Mouse (Mus musculus): Measurements from ENCODE around the gene Rbmx. TPM values are rescaled to one million over a fixed set of nuclear protein-coding genes. Genes with fewer than 3 reads are reported as not detected.

Rbmx gene
- total and polyA plus RNA-seq, 2 experiments = 6.2 to 14.6 TPM

- H3K4me1 ChIP-seq (ENCODE audit: control insufficient read depth, insufficient read depth, low read length) = no peaks in the 10 kb centered on the region; the same call in 1 of the 2 replicates
- H3K9ac ChIP-seq (ENCODE audit: low read depth, low read length) = no peak overlapping the region
- no peak for TF ChIP-seq CTCF (IDR thresholded peaks at IDR 0.05; ENCODE audit: low read depth, low read length)
- no peak for TF ChIP-seq POLR2A (IDR thresholded peaks at IDR 0.05; ENCODE audit: extremely low read depth, insufficient read depth, low read length)
- no peak overlapping the region for H3K27ac ChIP-seq (replicated peaks; ENCODE audit: insufficient read depth, low read depth, low read length)
- H3K79me2 ChIP-seq (ENCODE audit: control insufficient read depth, insufficient read depth, low read length) = no peaks in the 10 kb centered on the region
- no peak overlapping the region for H3K4me3 ChIP-seq (ENCODE audit: insufficient read depth, low read depth, low read length)
- H3K27me3 ChIP-seq (ENCODE audit: control insufficient read depth, insufficient read depth, low read length) = no peaks in the 10 kb centered on the region
- no peaks in the 10 kb centered on the region for H3K36me3 ChIP-seq (ENCODE audit: control insufficient read depth, insufficient read depth, low read length)
- DNase-seq (ENCODE audit: extremely low read depth, low read depth, low spot score) = no peak
These were observed 55.3 kb downstream of the Rbmx start for GRCm38 (mm10) chrX:57337582-57337981.

DNA sequence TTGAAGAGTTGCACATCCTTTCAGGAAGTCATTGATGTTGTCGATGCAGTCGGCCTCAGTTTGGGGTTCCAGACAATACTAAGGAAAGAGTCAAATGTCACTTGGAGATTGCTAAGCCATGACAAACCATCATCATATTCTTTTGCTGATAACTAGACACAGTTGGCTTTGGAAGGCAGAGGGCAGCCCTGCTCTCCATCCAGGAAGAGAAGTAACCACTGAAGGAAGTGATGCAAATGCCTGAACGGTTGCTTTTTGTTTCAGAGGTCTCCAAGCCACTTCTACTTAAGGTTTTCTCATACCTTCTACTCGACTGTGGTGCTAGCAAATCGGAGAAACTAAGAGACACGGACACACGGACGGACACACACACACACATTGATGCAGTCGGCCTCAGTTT lies 55.9 kb downstream of the Rbmx start:
- Histone ChIP-seq H3K79me2 (ENCODE audit: control insufficient read depth, insufficient read depth, low read length) (no peaks in the 10 kb centered on the region), H3K4me1 (ENCODE audit: control insufficient read depth, insufficient read depth, low read length) (no peaks in the 10 kb centered on the region; the same call in 1 of the 2 replicates), H3K36me3 (ENCODE audit: control insufficient read depth, insufficient read depth, low read length) (no peaks in the 10 kb centered on the region), H3K9ac (ENCODE audit: low read depth, low read length) (no peak overlapping the region), H3K4me3 (ENCODE audit: insufficient read depth, low read depth, low read length) (peak overlapping the region; percentile 35; the same call in 1 of the 2 replicates), H3K27ac (replicated peaks; ENCODE audit: insufficient read depth, low read depth, low read length) (no peak overlapping the region), H3K27me3 (ENCODE audit: control insufficient read depth, insufficient read depth, low read length) (no peaks in the 10 kb centered on the region)
- DNase-seq (ENCODE audit: extremely low read depth, low read depth, low spot score) = no peak
- TF ChIP-seq CTCF (IDR thresholded peaks at IDR 0.05; ENCODE audit: low read depth, low read length) = no peak
- TF ChIP-seq POLR2A (IDR thresholded peaks at IDR 0.05; ENCODE audit: extremely low read depth, insufficient read depth, low read length) = no peak
- 72% methylated on average over 9 of the region's 9 CpGs for WGBS

DNA sequence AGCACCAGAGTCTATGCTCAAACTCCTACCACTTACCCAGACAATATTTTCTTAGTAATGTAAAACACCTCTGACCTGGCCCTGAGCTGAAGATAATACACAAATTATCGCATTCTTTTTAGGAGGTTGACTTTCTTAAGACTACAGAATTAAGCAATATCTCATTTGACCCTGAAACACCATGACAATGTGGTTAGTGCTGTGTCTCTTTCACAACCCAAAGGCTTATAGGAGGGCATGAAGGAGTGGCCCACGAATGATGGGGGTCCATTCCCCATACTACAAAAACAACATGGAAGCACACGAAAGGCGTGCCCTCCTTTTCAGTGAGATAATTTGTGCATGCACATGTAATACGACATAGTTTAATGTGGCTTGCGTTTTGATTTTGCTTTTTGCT lies 57.5 kb downstream of the Rbmx start:
- no peaks in the 10 kb centered on the region; the same call in 1 of the 2 replicates for H3K4me1 ChIP-seq (ENCODE audit: control insufficient read depth, insufficient read depth, low read length)
- H3K79me2 ChIP-seq (ENCODE audit: control insufficient read depth, insufficient read depth, low read length) = no peaks in the 10 kb centered on the region
- H3K9ac ChIP-seq (ENCODE audit: low read depth, low read length) = no peak overlapping the region
- H3K4me3 ChIP-seq (ENCODE audit: insufficient read depth, low read depth, low read length) = no peak overlapping the region
- no peaks in the 10 kb centered on the region for H3K36me3 ChIP-seq (ENCODE audit: control insufficient read depth, insufficient read depth, low read length)
- no peak overlapping the region for H3K27ac ChIP-seq (replicated peaks; ENCODE audit: insufficient read depth, low read depth, low read length)
- TF ChIP-seq CTCF (IDR thresholded peaks at IDR 0.05; ENCODE audit: low read depth, low read length) (no peak), POLR2A (IDR thresholded peaks at IDR 0.05; ENCODE audit: extremely low read depth, insufficient read depth, low read length) (no peak)
- DNase-seq (ENCODE audit: extremely low read depth, low read depth, low spot score) = no peak
- no peaks in the 10 kb centered on the region for H3K27me3 ChIP-seq (ENCODE audit: control insufficient read depth, insufficient read depth, low read length)
- WGBS = 96% methylated on average over 6 of the region's 6 CpGs

Other genes starting within 250 kb of the Rbmx start
- 0.07 and 0.18 TPM in 2 replicates for gene Cd40lg, start 180.9 kb downstream of the Rbmx start, total RNA-seq (2014; rRNA removed)
- gene Cd40lg, start 180.9 kb downstream of the Rbmx start, polyA plus RNA-seq (2012; rRNA removed) = 0.11 TPM in 1 of 2 replicates, not detected in the other
- 5.2 and 5.3 TPM in 2 replicates for gene Arhgef6, start 54.3 kb downstream of the Rbmx start, total RNA-seq (2014; rRNA removed)
- gene Arhgef6, start 54.3 kb downstream of the Rbmx start, polyA plus RNA-seq (2012; rRNA removed) = 1.3 and 1.8 TPM in 2 replicates
- not detected in 2 replicates for gene Gm364, start 16.1 kb upstream of the Rbmx start, total RNA-seq (2014; rRNA removed)
- gene Gm364, start 16.1 kb upstream of the Rbmx start, polyA plus RNA-seq (2012; rRNA removed) = not detected in 2 replicates
- not detected in 2 replicates for gene Gpr101, start 110.7 kb upstream of the Rbmx start, total RNA-seq (2014; rRNA removed)
- not detected in 2 replicates for gene Gpr101, start 110.7 kb upstream of the Rbmx start, polyA plus RNA-seq (2012; rRNA removed)

Measured in liver, adult 2 months (tissue).